Comparison of ENCODE assay signal across 20 mouse cellular contexts in the genomic region with DNA sequence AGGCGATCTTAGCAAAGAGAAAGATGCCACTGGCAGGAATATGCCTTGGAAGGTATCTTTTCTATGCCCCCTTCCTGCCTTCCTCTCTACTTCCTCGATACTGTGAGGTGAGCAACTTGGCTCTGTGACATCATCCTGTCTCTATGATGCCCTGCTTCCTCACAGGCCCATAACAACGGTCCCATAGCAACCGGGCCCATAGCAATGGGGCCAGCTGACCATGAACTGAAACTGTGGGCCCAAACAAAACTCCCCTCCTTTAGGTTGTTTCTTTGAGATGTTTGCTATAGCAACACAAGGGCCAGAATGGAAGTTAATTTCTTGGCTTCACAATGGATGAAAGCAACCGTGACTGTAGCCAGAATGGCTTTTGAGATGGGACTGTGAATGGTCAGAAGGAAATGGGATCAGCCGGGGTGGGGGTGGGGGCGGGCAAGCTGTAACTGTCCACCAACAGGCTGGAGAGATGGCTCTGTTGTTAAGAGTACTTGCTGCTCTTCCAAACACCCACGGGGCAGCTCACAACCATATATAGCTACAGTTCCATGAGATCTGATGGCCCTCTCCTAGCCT. TPM values are rescaled to one million over a fixed set of nuclear protein-coding genes. Genes with fewer than 3 reads are reported as not detected.
DNase-seq lines count a peak whose midpoint lies in the region; ATAC-seq lines count a peak whose summit lies in the region.
"Had no signal": no experiment of that assay in that cellular context is flagged by ENCODE, and none has a peak within 500 bp of the region (broad histone marks: within the 10 kb centered on the region; RNA-seq: fewer than 3 reads in every experiment).

No protein-coding gene starts in this region.

- WGBS in hindbrain, embryonic 10.5 days, result 56% methylated on average over 8 of the region's 8 CpGs

- H3K4me3 ChIP-seq in hindbrain, embryonic 10.5 days, result no peak overlapping the region
- H3K4me3 ChIP-seq: forebrain, embryonic 13.5 days; heart, embryonic 13.5 days; midbrain, embryonic 12.5 days; stomach, embryonic 15.5 days had no signal

- peaks cover 3% of the 10 kb centered on the region for H3K9me3 ChIP-seq in hindbrain, embryonic 10.5 days
- H3K9me3 ChIP-seq: forebrain, embryonic 13.5 days; heart, embryonic 13.5 days; midbrain, embryonic 12.5 days; stomach, embryonic 15.5 days had no signal

- H3K27me3 ChIP-seq in hindbrain, embryonic 10.5 days (ENCODE audit: insufficient read depth, poor library complexity, severe bottlenecking), result no peaks in the 10 kb centered on the region; the same call in 1 of the 2 replicates
- H3K27me3 ChIP-seq in splenic B cell, adult 2 months (ENCODE audit: control insufficient read depth, insufficient read depth, low read length, poor library complexity, severe bottlenecking), result no peaks in the 10 kb centered on the region
- H3K27me3 ChIP-seq: forebrain, embryonic 13.5 days; heart, embryonic 13.5 days; Patski; stomach, embryonic 15.5 days had no signal

- peaks cover 19% of the 10 kb centered on the region; the same call in 1 of the 2 replicates for H3K4me1 ChIP-seq in hindbrain, embryonic 10.5 days (replicated peaks)
- H3K4me1 ChIP-seq: forebrain, embryonic 13.5 days; heart, embryonic 13.5 days; midbrain, embryonic 12.5 days; stomach, embryonic 15.5 days had no signal

- no peaks in the 10 kb centered on the region for H3K36me3 ChIP-seq in hindbrain, embryonic 10.5 days
- H3K36me3 ChIP-seq in splenic B cell, adult 2 months (ENCODE audit: control insufficient read depth, insufficient read depth, low read length, poor library complexity, severe bottlenecking), result no peaks in the 10 kb centered on the region
- H3K36me3 ChIP-seq: heart, embryonic 13.5 days; midbrain, embryonic 12.5 days; stomach, embryonic 15.5 days had no signal

- peak; percentile 20 for DNase-seq in retina, postnatal 1 day
- DNase-seq in retina, embryonic 14.5 days (ENCODE audit: low spot score), result no peak
- peak; percentile 61 for DNase-seq in hindbrain, embryonic 10.5 days (ENCODE audit: low spot score)
- DNase-seq in splenic B cell, adult 2 months (ENCODE audit: low read depth, low spot score), result peak; percentile 11
- no peak for DNase-seq in layer of hippocampus, adult 11-12 months (ENCODE audit: low spot score)
- no peak for DNase-seq in spleen, adult 18-20 months
- DNase-seq: adrenal gland, postnatal 14 days; cerebellum, adult 8-10 months; lung, postnatal 14 days; right cerebral cortex, adult 18-20 months; thymus, postnatal 14 days had no signal

- 0 out of 2 replicates have a peak, but pooled peaks have one; percentile 34 for ATAC-seq in megakaryocyte, adult 5-6 weeks (ENCODE audit: poor library complexity, severe bottlenecking)
- ATAC-seq: activated CD4-positive, CD25-positive, alpha-beta regulatory T cell, adult 4 months; forebrain, embryonic 13.5 days; intestine, postnatal 0 days; Patski had no signal

- no peak overlapping the region for H3K27ac ChIP-seq in hindbrain, embryonic 10.5 days
- H3K27ac ChIP-seq: forebrain, embryonic 13.5 days; heart, embryonic 13.5 days; kidney, postnatal 0 days; midbrain, embryonic 12.5 days; stomach, embryonic 15.5 days had no signal

RNA-seq across cellular contexts. Expression of gene Cebpg, which starts 10.4 kb away (rescaled TPM):
- polyA plus RNA-seq in hindbrain, embryonic 10.5 days (2016; fragmentation: Nextera tagmentation; extraction: Ambion mirVana), result 36.5 and 44.6 TPM in 2 replicates
- total RNA-seq in megakaryocyte, adult 5-6 weeks (2015), result 29.8 and 33.5 TPM in 2 replicates
- 60.1 and 86.5 TPM in 2 replicates for total RNA-seq in megakaryocyte, adult 5-6 weeks (2017)

RNA-seq across cellular contexts. Expression of gene Cebpa, which starts 52.4 kb away (rescaled TPM):
- polyA plus RNA-seq in hindbrain, embryonic 10.5 days (2016; fragmentation: Nextera tagmentation; extraction: Ambion mirVana), result 0.43 and 0.54 TPM in 2 replicates
- total RNA-seq in megakaryocyte, adult 5-6 weeks (2015), result 48.7 and 57.0 TPM in 2 replicates
- 21.7 and 22.4 TPM in 2 replicates for total RNA-seq in megakaryocyte, adult 5-6 weeks (2017)

Comparison
In these comparisons a context has a peak if more than half of its experiments do, and no peak if none do; other contexts are left out.
1. DNase-seq: peak in retina, postnatal 1 day (single experiment), hindbrain, embryonic 10.5 days (single experiment) and splenic B cell, adult 2 months (single experiment); none in retina, embryonic 14.5 days (single experiment), layer of hippocampus, adult 11-12 months (single experiment) and spleen, adult 18-20 months (0 of 2).